Mouse (Mus musculus): ENCODE results near the gene Arhgap22. TPM values are rescaled to one million over a fixed set of nuclear protein-coding genes. Genes with fewer than 3 reads are reported as not detected.

Arhgap22 gene
- total and polyA plus RNA-seq, 3 experiments: 0.17 to 0.39 (median 0.29) TPM

DNA sequence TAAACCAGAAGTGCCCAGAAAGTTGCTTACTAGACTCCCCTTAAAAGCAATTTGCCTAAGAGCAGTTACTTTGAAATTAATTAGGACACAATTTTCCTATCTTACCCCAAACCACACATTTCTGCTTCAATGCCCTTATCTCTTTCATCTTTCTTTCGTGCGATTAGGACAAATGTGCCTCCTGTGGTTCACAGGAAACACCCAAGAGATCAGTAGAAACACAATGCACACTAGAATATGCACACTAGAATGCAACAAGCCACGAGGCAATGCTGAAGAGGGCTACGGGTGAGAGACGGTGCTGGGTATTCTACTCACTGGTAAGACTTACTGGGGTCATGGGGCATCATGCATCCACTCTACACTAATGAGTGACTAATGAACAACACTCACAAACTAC lies 164.9 kb downstream of the Arhgap22 start:
- H3K9me3 ChIP-seq (replicated peaks; ENCODE audit: low read length): no peaks in the 10 kb centered on the region
- no peaks in the 10 kb centered on the region for H3K27me3 ChIP-seq (replicated peaks)
- no peak for DNase-seq (ENCODE audit: extremely low read depth)
- dilution Hi-C loops (cut with MboI; ENCODE audit: extremely low pct_ligation_motif_present, extremely low pct_unique_long_range_greater_than_20kb, low sequenced_read_pairs) (no loop called here), in situ Hi-C loops (cut with MboI; ENCODE audit: low pct_ligation_motif_present, low pct_unique_long_range_greater_than_20kb, low sequenced_read_pairs) (no loop called here)
- no peaks in the 10 kb centered on the region for H3K79me2 ChIP-seq (replicated peaks; ENCODE audit: control insufficient read depth, extremely low read depth, insufficient read depth, poor library complexity, severe bottlenecking)
- no peak overlapping the region for H3K9ac ChIP-seq (ENCODE audit: insufficient read depth, low read depth)
- no peaks in the 10 kb centered on the region for H3K4me1 ChIP-seq (ENCODE audit: control insufficient read depth in 1 of 2, insufficient read depth in 2 of 2)
- no peak for TF ChIP-seq TCF12 (IDR thresholded peaks at IDR 0.05; ENCODE audit: low read depth, low read length)
- no peak for TF ChIP-seq EP300 (IDR thresholded peaks at IDR 0.05; ENCODE audit: low read length)
- TF ChIP-seq HCFC1 (IDR thresholded peaks at IDR 0.05; ENCODE audit: low read depth, low read length): no peak
- no peak for TF ChIP-seq ELF1 (IDR thresholded peaks at IDR 0.05; ENCODE audit: low read depth, low read length)
- no peak for TF ChIP-seq ZKSCAN1 (IDR thresholded peaks at IDR 0.05; ENCODE audit: borderline replicate concordance, low read depth, low read length)
- no peak for TF ChIP-seq KAT2A (IDR thresholded peaks at IDR 0.05; ENCODE audit: insufficient replicate concordance, low read length)
- no peak for TF ChIP-seq POLR2AphosphoS2 (IDR thresholded peaks at IDR 0.05; ENCODE audit: low read depth, low read length)
- TF ChIP-seq ZMIZ1 (IDR thresholded peaks at IDR 0.05; ENCODE audit: low read depth, low read length): no peak
- no peak for TF ChIP-seq USF1 (IDR thresholded peaks at IDR 0.05; ENCODE audit: low read depth, low read length)
- TF ChIP-seq CHD1 (IDR thresholded peaks at IDR 0.05; ENCODE audit: low read depth, low read length): no peak
- no peak for TF ChIP-seq MAX (IDR thresholded peaks at IDR 0.05; ENCODE audit: low read length)
- no peak for TF ChIP-seq GABPA (IDR thresholded peaks at IDR 0.05; ENCODE audit: insufficient replicate concordance, low read depth, low read length)
- no peak for TF ChIP-seq CHD2 (IDR thresholded peaks at IDR 0.05; ENCODE audit: low read length)
- no peak overlapping the region for H3K4me3 ChIP-seq (replicated peaks in 1 of 3; ENCODE audit: low read depth in 2 of 3, low read length in 2 of 3, poor library complexity in 1 of 3)
- no peak overlapping the region for H3K27ac ChIP-seq (ENCODE audit: insufficient read depth, low read depth)
- no peak overlapping the region for H3K4me2 ChIP-seq (ENCODE audit: insufficient read depth, low read depth, poor library complexity, severe bottlenecking)
- H3K36me3 ChIP-seq (replicated peaks in 1 of 2; ENCODE audit: control insufficient read depth in 1 of 2, insufficient read depth in 1 of 2, low read length in 1 of 2): peaks cover 0 to 16% of the 10 kb centered on the region in 2 experiments

GRCm38 (mm10) chr14:33380830-33381457 lies 167.1 kb downstream of the Arhgap22 start:
- Histone ChIP-seq H3K9ac (ENCODE audit: insufficient read depth, low read depth) (no peak overlapping the region), H3K4me3 (replicated peaks in 1 of 3; ENCODE audit: low read depth in 2 of 3, low read length in 2 of 3, poor library complexity in 1 of 3) (no peak overlapping the region), H3K79me2 (replicated peaks; ENCODE audit: control insufficient read depth, extremely low read depth, insufficient read depth, poor library complexity, severe bottlenecking) (no peaks in the 10 kb centered on the region), H3K4me1 (ENCODE audit: control insufficient read depth in 1 of 2, insufficient read depth in 2 of 2) (no peaks in the 10 kb centered on the region), H3K36me3 (replicated peaks in 1 of 2; ENCODE audit: control insufficient read depth in 1 of 2, insufficient read depth in 1 of 2, low read length in 1 of 2) (peaks cover 0 to 20% of the 10 kb centered on the region in 2 experiments), H3K27me3 (replicated peaks) (no peaks in the 10 kb centered on the region), H3K9me3 (replicated peaks; ENCODE audit: low read length) (no peaks in the 10 kb centered on the region), H3K4me2 (ENCODE audit: insufficient read depth, low read depth, poor library complexity, severe bottlenecking) (no peak overlapping the region), H3K27ac (ENCODE audit: insufficient read depth, low read depth) (no peak overlapping the region)
- in situ Hi-C loops (cut with MboI; ENCODE audit: low pct_ligation_motif_present, low pct_unique_long_range_greater_than_20kb, low sequenced_read_pairs) (no loop called here), dilution Hi-C loops (cut with MboI; ENCODE audit: extremely low pct_ligation_motif_present, extremely low pct_unique_long_range_greater_than_20kb, low sequenced_read_pairs) (no loop called here)
- no peak for DNase-seq (ENCODE audit: extremely low read depth)
- no peak for TF ChIP-seq ELF1 (IDR thresholded peaks at IDR 0.05; ENCODE audit: low read depth, low read length)
- no peak for TF ChIP-seq ZC3H11A (IDR thresholded peaks at IDR 0.05; ENCODE audit: low read depth, low read length)
- TF ChIP-seq CHD2 (IDR thresholded peaks at IDR 0.05; ENCODE audit: low read length): no peak
- no peak for TF ChIP-seq MAZ (IDR thresholded peaks at IDR 0.05; ENCODE audit: low read depth, low read length)

Data from CH12.LX (cell line).